Mouse (Mus musculus) T-cell, adult 66 days (primary cell): ENCODE data around the gene Adamtsl3. TPM values are rescaled to one million over a fixed set of nuclear protein-coding genes. Genes with fewer than 3 reads are reported as not detected.

Experiments used
- total RNA-seq, 2 experiments: library from RNA; stranded (reverse); gene quantifications; 3 replicates in 1 of 2; 4 replicates in 1 of 2; pipeline ENCODE4 v1.2.4; 2023

Gene Adamtsl3
- total RNA-seq, result not detected

GRCm38 (mm10) chr7:82335211-82336121, at the start of gene Adamtsl3:
Adamtsl3 (plus strand) TSS chr7:82335694.

GRCm38 (mm10) chr7:82648353-82649080, 313.0 kb downstream of the Adamtsl3 start, which contains the start of the genes Saxo2 and Efl1:
Saxo2 (minus strand) TSS chr7:82648528.
Efl1 (plus strand) TSS chr7:82648614.

Other genes with a start within 250 kb of the Adamtsl3 start
- gene Sh3gl3, start 161.9 kb upstream of the Adamtsl3 start, total RNA-seq, result 1 to 10 TPM; 1.3 to 2.2 TPM